Mouse (Mus musculus): ENCODE data around the gene Adora1.

GRCm38 (mm10) chr1:134151655-134152412, 83.4 kb downstream of the Adora1 start:
- TF ChIP-seq CTCF (IDR thresholded peaks at IDR 0.05; ENCODE audit: insufficient read depth, low read length) (peak; percentile 59), POLR2A (IDR thresholded peaks at IDR 0.05; ENCODE audit: borderline replicate concordance, extremely low read depth, low read depth, low read length) (no peak)
